Mouse (Mus musculus) frontal cortex, adult 2 months (tissue): Measurements from ENCODE around the gene Olfr364-ps1. TPM values are rescaled to one million over a fixed set of nuclear protein-coding genes. Genes with fewer than 3 reads are reported as not detected.

ENCODE experiments used
- DNase-seq, 2 experiments: peaks; one replicate each; pipeline ENCODE4 v3.0.0; 2022; ENCODE audit warnings: low spot score in 1 of 2; ENCODE audit errors: extremely low spot score in 1 of 2
- polyA plus RNA-seq: library from polyadenylated mRNA; depleted of rRNA; stranded (reverse); fragments of >200 nt; gene quantifications from 2 replicates; pipeline ENCODE4 v1.2.3, GENCODE M21; 2012; rRNA removed

The Olfr364-ps1 gene
- polyA plus RNA-seq, result not detected in 2 replicates

GRCm38 (mm10) chr2:37139022-37139421 lies at the start of gene Olfr364-ps1:
Gene Olfr364-ps1 (plus strand): TSS chr2:37139322.
- DNase-seq, result no peak

DNA sequence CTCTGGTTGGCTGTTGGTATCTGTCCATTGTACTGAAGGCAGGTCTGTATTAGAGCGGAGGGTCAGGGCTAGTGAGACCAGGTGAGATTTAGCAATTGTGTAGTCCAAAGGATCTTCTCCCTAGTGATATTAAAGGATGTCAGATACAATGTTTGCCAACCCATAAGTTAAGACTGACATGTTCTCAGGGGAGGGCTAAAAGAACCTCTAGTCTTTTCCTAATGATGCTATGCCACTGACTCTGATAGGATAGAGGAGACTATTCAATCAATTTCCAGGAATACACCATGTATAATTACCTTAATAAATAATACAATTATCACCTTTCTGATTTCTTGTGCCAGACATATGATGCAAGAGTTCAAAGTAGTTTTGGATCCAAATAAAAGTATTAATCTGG lies 21.3 kb upstream of the Olfr364-ps1 start, which contains the start of gene Olfr362:
Gene Olfr362, minus strand, starts transcription at position 101 of the 400 bp plus-strand sequence.
- DNase-seq, result no peak

DNA sequence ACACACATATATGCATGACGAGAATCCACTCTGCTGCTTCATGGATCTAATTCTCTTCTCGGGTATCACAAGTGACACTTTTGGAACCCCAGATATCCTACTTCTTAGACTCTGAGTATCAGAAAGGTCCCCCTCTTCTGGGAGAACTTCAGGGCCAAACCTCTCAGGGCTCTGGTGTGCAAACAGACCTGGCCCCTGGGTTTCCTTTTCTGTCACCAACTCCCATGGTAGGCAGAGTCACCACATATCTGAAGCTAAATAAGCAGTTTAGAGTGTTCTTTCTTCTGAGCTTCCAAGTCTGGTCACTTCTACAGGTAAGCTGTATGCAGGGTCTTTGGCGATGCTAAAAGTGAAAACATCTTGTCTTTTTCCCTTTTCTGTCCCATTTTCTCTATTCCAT lies 48.8 kb downstream of the Olfr364-ps1 start, which contains the start of gene Olfr365:
Gene Olfr365, plus strand, starts transcription at position 301 of the 400 bp plus-strand sequence.
- no peak for DNase-seq

Other genes with a start within 250 kb of the Olfr364-ps1 start
- not detected in 2 replicates for gene Olfr353, start 246.4 kb upstream of the Olfr364-ps1 start, polyA plus RNA-seq
- gene Olfr354, start 233.6 kb upstream of the Olfr364-ps1 start, polyA plus RNA-seq, result not detected in 2 replicates
- gene Olfr355, start 210.4 kb upstream of the Olfr364-ps1 start, polyA plus RNA-seq, result not detected in 2 replicates
- not detected in 2 replicates for gene Olfr356, start 202.2 kb upstream of the Olfr364-ps1 start, polyA plus RNA-seq
- not detected in 2 replicates for gene Olfr357, start 145.5 kb upstream of the Olfr364-ps1 start, polyA plus RNA-seq
- gene Olfr358, start 130.0 kb upstream of the Olfr364-ps1 start, polyA plus RNA-seq, result not detected in 2 replicates
- not detected in 2 replicates for gene Olfr360, start 73.6 kb upstream of the Olfr364-ps1 start, polyA plus RNA-seq
- gene Olfr361, start 50.0 kb upstream of the Olfr364-ps1 start, polyA plus RNA-seq, result not detected in 2 replicates
- not detected in 2 replicates for gene Olfr362, start 21.4 kb upstream of the Olfr364-ps1 start, polyA plus RNA-seq
- not detected in 2 replicates for gene Olfr365, start 48.9 kb downstream of the Olfr364-ps1 start, polyA plus RNA-seq
- gene Olfr366, start 72.3 kb downstream of the Olfr364-ps1 start, polyA plus RNA-seq, result not detected in 2 replicates
- gene Olfr368, start 187.2 kb downstream of the Olfr364-ps1 start, polyA plus RNA-seq, result not detected in 2 replicates
- gene Pdcl, start 220.0 kb downstream of the Olfr364-ps1 start, polyA plus RNA-seq, result 25.3 and 29.4 TPM in 2 replicates